Mouse (Mus musculus) C2C12 (cell line): ENCODE measurements around the gene Stx2.

Experiments used
- CEBPB ChIP-seq: IDR thresholded peaks from one replicate; pipeline ENCODE4 v1.6.1; 2011; ENCODE audit warnings: low read depth, mild to moderate bottlenecking, control low read depth, moderate library complexity
- CTCF ChIP-seq: IDR thresholded peaks from one replicate; pipeline ENCODE4 v1.5.1; 2011; ENCODE audit not compliant: control insufficient read depth, insufficient read depth, insufficient read length
- FOSL1 ChIP-seq: IDR thresholded peaks from one replicate; pipeline ENCODE4 v1.8.0; 2011; ENCODE audit warnings: mild to moderate bottlenecking, low read length; ENCODE audit not compliant: poor library complexity, insufficient read depth, severe bottlenecking
- MAX ChIP-seq: IDR thresholded peaks from one replicate; pipeline ENCODE4 v1.6.1; 2011; ENCODE audit warnings: mild to moderate bottlenecking, control low read depth
- MYOD1 ChIP-seq: IDR thresholded peaks from one replicate; pipeline ENCODE4 v1.6.1; 2011; ENCODE audit warnings: low read depth; ENCODE audit not compliant: control insufficient read depth, insufficient read length
- MYOG ChIP-seq: IDR thresholded peaks from one replicate; pipeline ENCODE4 v1.6.1; 2011; ENCODE audit not compliant: control insufficient read depth, insufficient read length; ENCODE audit errors: extremely low read depth
- USF1 ChIP-seq: IDR thresholded peaks from one replicate; pipeline ENCODE4 v1.6.1; 2011; ENCODE audit warnings: low read depth, mild to moderate bottlenecking, control low read depth, moderate library complexity

- TF ChIP-seq CTCF (no peak), USF1 (no peak), MAX (no peak), CEBPB (no peak), MYOG (no peak), FOSL1 (no peak), MYOD1 (no peak)
Observed at GRCm38 (mm10) chr5:129049372-129049771, 41.0 kb upstream of the Stx2 start.
